Mouse (Mus musculus) cortical plate, adult 2 months (tissue): ENCODE data around the gene H2-T23. TPM values are rescaled to one million over a fixed set of nuclear protein-coding genes. Genes with fewer than 3 reads are reported as not detected.
"Not testable (repeated sequence)": the region's sequence is repeated elsewhere in the genome, so short reads cannot be mapped to it uniquely, and the experiment has no call there.

Experiments used
- H3K27ac ChIP-seq: fragments of 200-500 bp; 2 replicates; pipeline ENCODE4 v1.5.1; 2012; ENCODE audit warnings: low read length, control low read depth, inconsistent platforms; ENCODE audit not compliant: insufficient read depth
- H3K4me1 ChIP-seq: fragments of 200-500 bp; 2 replicates; pipeline ENCODE4 v1.6.1; 2011; ENCODE audit warnings: low read length; ENCODE audit not compliant: control insufficient read depth, insufficient read depth
- H3K4me3 ChIP-seq: fragments of 200-500 bp; 2 replicates; pipeline ENCODE4 v1.5.1; 2011; ENCODE audit warnings: mild to moderate bottlenecking, low read length, control low read depth; ENCODE audit not compliant: insufficient read depth
- CTCF ChIP-seq: fragments of 200-500 bp; IDR thresholded peaks from 2 replicates; pipeline ENCODE4 v1.5.1; 2011; ENCODE audit warnings: mild to moderate bottlenecking, control low read depth, low read length; ENCODE audit not compliant: insufficient read depth; ENCODE audit errors: extremely low read depth
- POLR2A ChIP-seq: fragments of 200-500 bp; IDR thresholded peaks from 2 replicates; pipeline ENCODE4 v1.6.1; 2011; ENCODE audit warnings: mild to moderate bottlenecking, low read length, control low read depth; ENCODE audit not compliant: insufficient read depth; ENCODE audit errors: extremely low read depth
- polyA plus RNA-seq: library from polyadenylated mRNA; depleted of rRNA; stranded (reverse); fragments of >200 nt; gene quantifications from 2 replicates; pipeline ENCODE4 v1.2.3, GENCODE M21; 2012

Gene H2-T23
- polyA plus RNA-seq, 1 experiment: 27.6 TPM

- no peak for TF ChIP-seq POLR2A
- no peak for TF ChIP-seq CTCF
- Histone ChIP-seq H3K4me1 (peaks cover 4% of the 10 kb centered on the region), H3K4me3 (no peak overlapping the region), H3K27ac (no peak overlapping the region)
Measured at GRCm38 (mm10) chr17:36022098-36022497, 10.6 kb downstream of the H2-T23 start.

DNA sequence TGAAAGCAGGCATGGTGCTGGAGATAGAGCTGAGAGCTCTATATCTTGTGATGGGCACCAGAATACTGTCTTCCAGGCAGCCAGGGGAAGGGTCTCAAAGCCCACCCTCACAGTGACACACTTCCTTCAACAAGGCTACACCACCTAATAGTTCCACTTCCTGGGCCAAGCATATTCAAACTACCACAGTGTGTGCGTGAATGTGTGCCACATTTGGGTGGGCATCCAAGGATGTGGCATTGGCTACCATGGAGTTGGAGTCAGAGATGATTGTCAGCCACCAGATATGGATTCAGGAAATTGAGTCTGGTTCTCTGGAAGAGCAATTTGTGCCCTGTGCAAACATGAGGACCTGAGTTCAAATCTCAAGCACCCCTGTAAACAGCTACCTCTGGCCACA is 11.3 kb downstream of the H2-T23 start:
- no peak for TF ChIP-seq POLR2A
- TF ChIP-seq CTCF: no peak
- H3K4me3 ChIP-seq: no peak overlapping the region
- H3K4me1 ChIP-seq: peaks cover 4% of the 10 kb centered on the region
- 0 out of 2 replicates have a peak overlapping the region, but pooled peaks have one; percentile 12 for H3K27ac ChIP-seq

DNA sequence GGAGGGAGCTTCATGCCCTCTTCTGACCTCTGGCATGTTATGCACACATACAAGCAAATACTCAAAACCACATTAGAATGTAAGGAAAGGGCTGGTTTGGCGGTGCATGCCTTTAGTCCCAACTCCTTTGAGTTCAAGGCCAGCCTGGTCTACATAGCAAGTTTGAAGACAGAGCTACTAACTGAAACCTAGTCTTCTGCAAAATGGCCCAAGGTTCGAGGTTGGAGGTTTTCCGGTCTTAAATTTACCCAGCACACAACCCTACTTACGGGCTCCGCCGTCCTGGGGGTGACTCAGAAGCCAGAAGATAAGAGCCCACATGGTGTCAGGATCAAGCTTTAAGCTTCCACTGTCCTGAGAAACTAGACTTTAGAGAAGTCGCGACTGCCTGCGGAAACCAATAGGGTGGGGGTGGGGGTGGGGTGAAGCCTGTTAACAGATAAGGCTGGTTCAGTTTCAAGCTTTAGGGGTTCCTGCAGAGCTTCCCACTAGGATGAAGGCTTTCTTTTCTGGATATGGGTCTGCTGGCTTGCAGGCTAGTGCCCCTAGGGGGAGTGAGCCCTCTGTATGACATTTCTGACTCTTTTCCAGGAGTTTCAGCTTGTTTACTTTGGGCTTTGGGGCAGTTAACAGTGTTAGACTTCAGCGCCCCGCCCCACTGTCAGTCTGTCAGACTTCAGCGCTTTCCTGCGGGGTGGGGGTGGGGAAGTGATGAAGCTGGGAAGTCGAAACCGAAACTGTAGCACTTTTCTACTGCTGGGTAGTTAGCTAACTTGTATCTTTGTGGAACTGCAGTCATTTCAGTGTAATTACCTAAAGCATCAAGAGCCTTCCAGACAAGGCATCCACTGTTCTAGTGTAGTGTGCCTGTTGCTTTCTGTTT is 12.2 kb downstream of the H2-T23 start, which contains the start of gene H2-T24:
Gene H2-T24 (minus strand): TSS at position 370 of the 883 bp plus-strand sequence.
- TF ChIP-seq POLR2A (no peak), CTCF (no peak)
- H3K4me1 ChIP-seq: peaks cover 4% of the 10 kb centered on the region
- no peak within 1 kb of the TSS for H3K4me3 ChIP-seq
- H3K27ac ChIP-seq: peak within 1 kb of the TSS; percentile 66

DNA sequence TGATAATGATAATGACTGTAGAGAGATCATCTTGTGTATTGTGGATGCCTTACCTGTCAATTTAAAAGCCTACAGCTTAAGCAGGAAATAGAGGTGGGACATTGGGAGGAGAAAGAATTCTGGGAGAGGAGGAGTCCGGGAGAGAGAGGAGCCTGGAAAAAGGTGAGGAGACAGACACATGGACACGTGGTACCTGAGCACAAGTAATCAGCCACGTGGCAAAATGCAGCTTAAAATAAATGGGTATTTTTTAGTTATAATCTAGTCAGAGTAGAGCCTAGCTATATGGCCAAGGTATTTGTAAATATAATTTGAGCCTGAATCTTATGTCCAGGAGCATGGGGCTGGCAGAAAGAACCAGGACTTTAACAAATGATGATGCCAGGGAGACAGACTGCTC is 13.1 kb downstream of the H2-T23 start:
- Histone ChIP-seq H3K4me3 (no peak overlapping the region), H3K4me1 (peaks cover 2% of the 10 kb centered on the region; the same call in 1 of the 2 replicates), H3K27ac (no peak overlapping the region)
- no peak for TF ChIP-seq POLR2A
- TF ChIP-seq CTCF: no peak

DNA sequence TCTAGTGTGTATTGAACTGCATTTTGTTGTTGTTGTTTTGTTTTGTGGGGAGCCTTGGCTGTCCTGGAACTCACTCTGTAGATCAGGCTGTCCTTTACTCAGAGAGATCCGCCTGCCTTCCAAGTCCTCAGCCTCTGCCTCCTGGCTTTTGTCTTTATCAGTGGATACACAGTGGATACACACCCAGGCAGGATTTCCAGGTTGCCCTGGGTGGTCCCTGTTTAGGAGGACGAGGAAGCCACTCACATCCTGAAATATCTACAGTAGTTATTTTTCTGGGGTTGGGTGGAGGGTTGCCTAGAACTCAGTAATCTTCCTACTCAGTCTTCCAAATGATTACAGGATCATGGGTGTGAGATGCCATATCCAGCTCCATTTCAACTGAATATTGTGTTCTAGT is 13.7 kb downstream of the H2-T23 start:
- Histone ChIP-seq H3K4me3 (no peak overlapping the region), H3K4me1 (peaks cover under 1% of the 10 kb centered on the region; the same call in 1 of the 2 replicates), H3K27ac (no peak overlapping the region)
- TF ChIP-seq CTCF (no peak), POLR2A (no peak)

- H3K4me1 ChIP-seq: no peaks in the 10 kb centered on the region
- no peak for TF ChIP-seq CTCF
- TF ChIP-seq POLR2A: no peak
- no peak overlapping the region for H3K4me3 ChIP-seq
- no peak overlapping the region for H3K27ac ChIP-seq
Measured at GRCm38 (mm10) chr17:36017046-36017445, 15.6 kb downstream of the H2-T23 start.

DNA sequence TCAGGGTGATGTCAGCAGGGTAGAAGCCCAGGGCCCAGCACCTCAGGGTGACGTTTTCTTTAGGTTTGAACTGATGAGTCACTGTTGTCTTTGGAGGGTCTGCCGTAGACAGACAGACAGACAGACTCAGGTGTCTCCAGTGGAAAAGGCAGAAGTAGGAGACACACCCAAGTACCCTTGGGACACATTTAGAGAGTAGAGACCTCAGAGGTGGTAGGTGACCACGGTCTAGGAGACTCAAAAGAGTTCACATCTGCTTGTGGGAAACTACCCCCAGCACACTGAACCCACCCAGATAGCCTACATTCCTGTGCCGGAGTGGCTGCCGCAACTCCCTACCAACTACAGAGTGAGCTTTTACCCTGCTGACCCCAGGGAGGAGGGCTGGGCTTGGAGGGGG is 17.7 kb downstream of the H2-T23 start:
- Histone ChIP-seq H3K4me3 (no peak overlapping the region), H3K27ac (no peak overlapping the region), H3K4me1 (no peaks in the 10 kb centered on the region)
- TF ChIP-seq CTCF: no peak
- no peak for TF ChIP-seq POLR2A

- not testable (repeated sequence) for H3K4me3 ChIP-seq, H3K4me1 ChIP-seq, H3K27ac ChIP-seq
Measured at GRCm38 (mm10) chr17:36004409-36004808, 28.2 kb downstream of the H2-T23 start.

- no peak overlapping the region for H3K27ac ChIP-seq
- H3K4me1 ChIP-seq: peaks cover 5% of the 10 kb centered on the region
- TF ChIP-seq POLR2A (no peak), CTCF (no peak)
- no peak overlapping the region for H3K4me3 ChIP-seq
Measured at GRCm38 (mm10) chr17:36003331-36003730, 29.3 kb downstream of the H2-T23 start.

GRCm38 (mm10) chr17:36001966-36002365 is 30.7 kb downstream of the H2-T23 start:
- TF ChIP-seq POLR2A (no peak), CTCF (no peak)
- peaks cover 5% of the 10 kb centered on the region for H3K4me1 ChIP-seq
- H3K27ac ChIP-seq: peak overlapping the region; percentile 70
- no peak overlapping the region for H3K4me3 ChIP-seq
